Mouse (Mus musculus) embryo, embryonic 9.5 days (tissue): ENCODE measurements at regions not wholly inside any gene's neighbourhood (a gene's known extent, or its start where the extent isn't known, plus 50 kb on each side); places are given as distances from the start of the nearest gene placed in this dataset.

ENCODE experiments used
- DNase-seq: peaks from one replicate; pipeline ENCODE4 v3.0.0-alpha.2; 2017; ENCODE audit errors: extremely low spot score

DNA sequence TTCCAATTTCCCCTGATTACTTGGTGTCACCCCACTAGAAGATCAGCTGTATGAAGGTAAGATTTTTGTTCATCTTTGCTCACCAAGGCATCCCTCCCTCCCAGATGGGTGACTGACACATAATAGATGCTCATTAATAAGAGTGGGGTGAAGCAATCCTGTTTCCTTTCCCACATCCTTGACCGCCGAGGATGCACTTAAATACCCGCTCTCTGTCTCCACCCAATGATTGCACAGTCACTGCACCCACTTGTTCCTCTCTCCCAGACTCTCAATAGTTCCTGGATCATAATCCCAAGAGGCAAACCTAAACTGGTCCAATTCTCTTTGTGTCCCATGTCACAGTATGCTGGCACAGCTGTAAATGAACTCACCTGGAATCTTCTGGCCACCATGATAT is 86.4 kb upstream of the Ccn6 start:
- no peak for DNase-seq

DNA sequence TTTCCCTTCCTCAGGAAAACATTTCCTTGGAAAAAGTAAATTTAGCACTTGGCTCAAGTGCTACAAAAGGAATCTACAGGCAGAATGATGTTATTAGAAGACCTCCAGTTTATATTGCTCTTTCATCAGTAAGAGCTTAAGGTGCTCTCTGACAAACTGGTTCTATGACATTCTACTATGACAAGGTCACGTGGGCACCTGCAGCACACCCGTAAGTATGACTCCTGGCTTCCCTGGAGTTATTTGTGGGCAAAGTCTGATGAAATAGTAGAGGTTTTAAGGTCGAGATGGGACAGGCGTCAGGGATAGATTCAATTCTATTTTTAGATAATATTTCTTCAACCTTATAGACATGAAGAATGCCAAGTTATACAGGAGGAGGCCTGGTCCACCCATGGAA is 84.9 kb upstream of the Ccn6 start:
- no peak for DNase-seq

DNA sequence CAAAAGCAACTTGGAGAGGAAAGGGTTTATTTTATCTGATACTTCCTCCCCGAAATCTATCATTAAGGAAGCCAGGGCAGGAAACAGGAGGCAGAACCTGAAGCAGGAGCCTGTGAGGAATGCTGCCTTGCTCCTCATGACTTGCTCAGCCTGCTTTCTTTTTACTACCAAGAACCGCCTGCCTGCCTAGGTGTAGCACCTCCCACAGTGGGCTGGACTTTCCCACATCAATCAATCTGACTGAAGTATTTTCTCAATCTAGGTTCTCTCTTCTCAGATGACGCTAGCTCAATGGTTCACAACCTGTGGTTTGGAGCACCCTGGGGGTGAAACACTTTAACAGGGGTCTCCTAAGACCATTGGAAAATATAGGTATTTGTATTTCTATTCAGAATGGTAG is 83.4 kb upstream of the Ccn6 start:
- no peak for DNase-seq

DNA sequence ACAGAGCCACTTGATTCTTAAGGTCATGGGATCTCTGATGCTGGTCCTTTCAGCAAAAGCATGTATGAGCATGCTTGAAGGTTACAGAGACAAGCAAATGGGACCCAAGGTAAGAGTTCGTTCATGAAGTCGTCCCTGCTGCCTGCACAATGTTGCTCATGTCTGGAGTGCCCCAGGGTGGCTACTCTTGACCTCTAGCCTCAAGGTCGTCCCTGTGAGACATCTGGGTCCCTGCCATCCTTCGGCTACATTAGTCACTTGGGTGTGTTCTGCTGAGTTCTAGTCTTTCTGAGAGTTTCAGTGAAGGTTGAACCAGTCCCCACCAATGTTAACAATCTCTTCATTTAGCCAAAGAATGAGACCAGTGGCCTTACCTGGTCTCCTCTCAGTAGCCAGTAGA is 81.5 kb upstream of the Ccn6 start:
- DNase-seq, result no peak

DNA sequence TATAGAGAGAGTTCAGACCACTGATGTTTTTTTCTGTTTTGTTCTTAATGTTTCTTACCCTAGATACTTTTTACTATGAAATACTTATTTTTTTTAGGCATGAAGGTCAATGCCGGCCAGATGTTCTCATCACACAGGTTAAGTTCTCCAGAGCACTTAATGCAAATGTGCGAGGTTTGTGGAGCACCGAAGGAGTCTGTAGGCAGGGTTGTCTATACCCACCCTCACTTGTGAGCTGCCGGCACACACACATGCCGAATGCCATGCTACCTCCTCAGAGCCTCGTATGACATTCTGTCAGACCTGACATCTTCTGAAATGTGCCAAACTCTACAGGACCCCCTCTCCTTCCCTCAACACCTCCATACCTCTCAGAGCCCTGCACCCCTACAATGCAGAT is 80.5 kb upstream of the Ccn6 start:
- DNase-seq, result no peak

DNA sequence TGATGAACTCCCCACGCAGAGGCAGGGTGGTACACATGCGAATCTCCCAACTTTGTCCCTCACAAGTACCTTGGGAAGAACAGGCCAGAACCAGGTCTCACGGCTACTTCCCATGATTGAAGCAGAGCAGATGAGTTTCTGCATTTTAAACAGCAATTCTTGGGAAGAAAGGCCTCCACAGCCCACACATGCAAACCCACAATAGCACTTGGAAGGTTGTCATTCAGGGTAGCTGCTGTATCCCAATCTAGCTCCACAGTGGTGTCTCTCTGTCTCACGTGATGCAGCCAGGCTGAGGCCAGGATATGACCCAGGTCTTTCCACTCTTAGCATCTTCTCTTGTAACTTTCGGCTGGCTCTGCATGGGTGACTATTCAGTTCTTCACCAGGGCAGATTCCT is 78.8 kb upstream of the Ccn6 start:
- DNase-seq, result no peak

DNA sequence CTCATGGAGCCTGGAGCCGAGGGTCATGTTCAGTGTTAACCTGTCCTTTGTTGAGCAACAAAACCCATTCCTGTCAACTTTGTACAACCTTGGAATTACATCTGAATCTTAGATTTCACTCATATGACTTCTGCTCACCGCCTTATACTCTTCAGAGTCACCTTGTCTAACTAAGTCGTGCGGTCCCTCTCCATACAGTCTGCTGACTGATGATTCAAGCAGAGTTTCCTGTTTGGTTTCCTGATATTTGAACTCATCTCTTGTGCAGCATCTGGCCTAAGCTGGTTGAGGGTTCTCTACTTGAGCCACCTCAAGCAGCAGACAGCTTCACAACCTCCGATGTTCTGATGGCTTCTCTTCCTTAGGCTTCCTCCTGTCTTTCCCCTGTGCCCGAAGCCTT is 78.3 kb upstream of the Ccn6 start:
- DNase-seq, result no peak

DNA sequence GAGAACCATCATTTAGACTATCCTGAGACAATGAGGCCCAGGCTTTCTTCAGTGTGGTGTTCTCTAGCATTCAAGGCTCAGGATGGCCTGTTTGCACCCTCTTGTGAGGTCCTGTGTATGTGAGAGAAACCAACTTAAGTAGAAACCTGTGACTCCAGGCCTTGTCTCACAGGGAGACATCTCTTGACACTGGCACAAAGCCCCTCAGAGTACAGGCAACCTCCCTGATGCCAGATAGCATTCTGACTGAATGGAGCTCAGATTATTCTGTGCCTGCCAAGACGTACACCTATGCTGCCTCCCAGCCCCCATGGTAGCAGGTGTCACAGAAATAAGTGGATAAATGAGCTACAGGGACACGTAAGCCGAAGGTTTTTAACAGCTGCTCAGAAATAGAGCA is 77.9 kb upstream of the Ccn6 start:
- no peak for DNase-seq

DNA sequence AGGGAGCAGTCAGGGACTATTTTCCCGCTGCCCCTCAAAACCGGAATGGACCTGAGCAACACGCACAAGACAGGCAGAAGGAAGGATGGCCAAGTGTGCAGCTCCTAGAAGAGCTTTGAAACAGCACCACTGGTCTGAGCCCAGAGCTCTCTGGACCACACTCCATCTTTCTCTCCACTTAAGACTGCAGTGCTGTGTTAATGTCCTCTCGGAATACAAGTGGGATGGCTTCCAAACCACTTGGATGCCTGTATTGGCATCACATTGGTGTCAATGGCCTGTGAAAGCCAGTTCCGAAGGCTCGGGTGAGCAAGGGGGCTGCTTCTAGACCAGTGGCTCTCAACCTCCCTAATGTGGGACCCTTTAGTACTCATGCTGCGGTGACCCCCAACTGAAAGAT is 77.4 kb upstream of the Ccn6 start:
- DNase-seq, result no peak

DNA sequence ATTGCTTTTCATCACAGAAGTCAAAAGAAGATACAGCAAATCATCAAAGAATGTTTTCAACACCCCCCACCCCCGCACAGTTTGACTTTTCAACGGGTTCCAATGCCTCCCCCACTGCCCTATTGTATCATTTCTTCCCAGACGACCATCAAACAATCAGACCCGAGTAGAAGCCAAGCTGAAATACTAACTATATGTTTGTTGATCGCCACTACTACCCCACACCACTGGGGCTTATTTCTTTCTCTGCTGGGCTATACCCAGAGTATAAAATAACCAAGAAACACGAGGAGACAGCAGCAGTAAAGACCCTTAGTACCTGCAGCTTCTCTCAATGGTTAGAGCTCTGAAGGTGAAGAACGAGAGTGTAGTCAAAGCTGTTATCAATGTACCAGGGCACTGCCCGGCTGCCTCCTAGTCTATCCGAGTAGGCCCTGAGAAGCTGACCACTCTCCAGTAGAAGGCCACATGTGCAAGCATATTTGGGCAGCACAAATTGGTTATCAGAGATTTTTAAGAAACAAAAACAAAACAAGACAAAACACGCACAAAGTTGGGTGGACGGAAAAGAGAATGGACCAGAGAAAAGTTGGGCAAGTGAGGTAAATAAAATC is 76.7 kb upstream of the Ccn6 start:
- no peak for DNase-seq

DNA sequence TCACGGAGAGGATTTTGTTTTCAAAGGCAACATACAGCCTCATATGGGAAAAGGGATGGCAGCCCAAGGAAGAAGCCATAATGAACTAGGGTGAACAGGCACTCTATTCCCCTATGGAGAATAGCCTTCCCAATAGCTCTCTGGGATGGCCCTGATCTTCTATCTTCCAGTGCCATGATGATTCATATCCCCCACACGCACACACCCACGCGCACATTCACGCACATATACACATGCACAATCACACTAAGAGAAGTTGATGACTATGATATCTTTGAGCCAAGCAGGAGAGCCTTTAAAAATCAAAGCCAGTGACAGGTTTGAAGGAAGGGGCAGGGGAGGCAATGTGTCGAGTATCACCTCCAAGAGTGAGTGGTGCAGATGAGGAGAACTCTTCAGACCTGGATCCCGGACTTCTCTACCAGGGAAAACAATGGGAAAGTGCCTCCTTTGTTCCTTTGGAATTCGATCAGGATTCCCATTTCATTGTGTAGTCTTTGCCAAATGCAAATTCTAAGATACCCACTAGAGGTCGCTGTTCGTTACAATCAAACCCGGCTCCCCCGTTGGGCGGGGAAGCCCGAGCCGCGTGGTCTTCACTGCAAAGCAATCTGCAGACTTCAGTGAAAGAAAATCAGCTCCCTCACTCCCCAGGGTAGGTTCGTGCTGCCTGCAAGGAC is 76.0 kb upstream of the Ccn6 start:
- DNase-seq, result peak; percentile 88

DNA sequence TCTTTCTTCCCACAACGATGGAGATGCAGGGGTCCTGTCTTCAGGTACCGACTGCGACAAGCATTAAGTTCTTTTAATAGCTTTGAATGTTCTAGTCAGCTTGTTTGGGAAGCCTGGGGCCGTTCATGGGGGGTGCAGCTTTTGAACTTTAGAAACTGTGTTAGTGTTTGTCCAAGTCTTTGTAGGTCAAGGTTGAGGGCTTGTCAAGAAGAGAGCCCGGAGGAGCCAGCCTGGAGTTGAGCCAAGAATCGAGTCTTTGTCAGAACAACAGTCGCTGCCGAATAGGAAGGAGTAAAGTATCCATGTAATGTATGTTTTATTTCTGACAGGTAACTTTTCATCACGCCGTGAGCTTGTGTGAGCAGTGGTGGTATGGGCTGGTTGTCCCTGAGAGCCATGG is 75.0 kb upstream of the Ccn6 start:
- no peak for DNase-seq

DNA sequence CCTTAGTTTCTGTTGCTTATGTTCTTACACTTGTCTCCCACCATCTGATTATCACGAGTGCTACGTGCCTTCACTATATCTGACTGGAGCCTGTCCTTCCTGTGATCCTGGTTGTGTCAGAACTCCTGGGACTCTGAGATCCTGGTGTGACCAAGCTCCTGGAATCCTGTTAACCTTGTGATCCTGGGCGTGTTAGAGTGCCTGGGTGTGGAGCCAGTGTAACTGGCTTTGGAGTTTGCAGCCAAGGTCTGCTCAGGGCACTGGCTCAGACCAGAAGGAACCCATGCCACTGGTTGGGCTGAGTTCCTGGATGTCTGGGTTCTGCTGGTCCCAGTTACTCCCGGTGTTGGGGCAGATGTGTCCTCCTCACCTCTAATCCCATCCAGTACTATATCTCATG is 74.0 kb upstream of the Ccn6 start:
- no peak for DNase-seq

DNA sequence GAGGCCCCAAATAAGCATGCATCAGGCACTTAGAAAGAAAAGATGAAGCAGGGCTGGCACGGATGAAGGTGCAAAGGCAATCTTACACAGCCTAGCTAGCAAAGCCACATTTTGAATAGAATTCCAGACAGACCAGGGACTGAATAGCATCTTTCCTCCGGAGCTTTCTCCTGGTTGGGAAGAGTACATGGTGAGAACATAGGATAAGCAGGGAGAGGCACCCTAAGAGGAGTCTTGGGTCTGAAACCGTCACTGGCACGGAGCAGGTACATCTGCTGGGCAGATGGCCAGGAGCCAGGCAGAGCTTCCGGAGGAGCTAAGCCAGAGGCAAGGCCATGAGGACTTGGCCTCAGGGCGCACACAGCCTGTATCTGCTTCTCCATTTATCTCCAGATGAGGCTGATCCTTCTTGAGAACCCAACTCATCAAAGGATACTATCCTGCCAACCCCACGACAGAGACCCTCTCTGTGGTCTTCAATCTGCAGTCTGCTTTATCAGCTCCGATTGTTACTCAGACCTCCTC is 70.4 kb upstream of the Ccn6 start:
- no peak for DNase-seq

DNA sequence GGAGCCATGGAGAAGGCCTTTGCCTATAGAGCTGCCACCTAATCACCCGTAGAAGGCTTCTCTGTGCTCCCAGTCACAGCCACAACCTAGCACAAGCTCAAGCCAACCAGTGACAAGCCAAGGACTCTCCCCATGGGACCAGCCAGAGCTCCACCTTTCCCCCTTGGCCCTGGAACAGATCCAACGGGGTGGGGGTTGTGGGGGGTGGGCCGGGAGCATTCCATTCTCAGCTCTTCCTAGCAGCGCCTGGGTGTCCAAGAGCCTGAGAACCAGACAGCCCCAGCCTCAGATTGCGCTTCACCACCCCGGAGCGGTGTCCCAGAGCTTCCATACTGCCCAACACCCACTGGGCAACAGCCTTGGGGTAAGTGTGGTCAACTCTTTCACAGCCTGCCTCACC is 69.6 kb upstream of the Ccn6 start:
- DNase-seq, result no peak

DNA sequence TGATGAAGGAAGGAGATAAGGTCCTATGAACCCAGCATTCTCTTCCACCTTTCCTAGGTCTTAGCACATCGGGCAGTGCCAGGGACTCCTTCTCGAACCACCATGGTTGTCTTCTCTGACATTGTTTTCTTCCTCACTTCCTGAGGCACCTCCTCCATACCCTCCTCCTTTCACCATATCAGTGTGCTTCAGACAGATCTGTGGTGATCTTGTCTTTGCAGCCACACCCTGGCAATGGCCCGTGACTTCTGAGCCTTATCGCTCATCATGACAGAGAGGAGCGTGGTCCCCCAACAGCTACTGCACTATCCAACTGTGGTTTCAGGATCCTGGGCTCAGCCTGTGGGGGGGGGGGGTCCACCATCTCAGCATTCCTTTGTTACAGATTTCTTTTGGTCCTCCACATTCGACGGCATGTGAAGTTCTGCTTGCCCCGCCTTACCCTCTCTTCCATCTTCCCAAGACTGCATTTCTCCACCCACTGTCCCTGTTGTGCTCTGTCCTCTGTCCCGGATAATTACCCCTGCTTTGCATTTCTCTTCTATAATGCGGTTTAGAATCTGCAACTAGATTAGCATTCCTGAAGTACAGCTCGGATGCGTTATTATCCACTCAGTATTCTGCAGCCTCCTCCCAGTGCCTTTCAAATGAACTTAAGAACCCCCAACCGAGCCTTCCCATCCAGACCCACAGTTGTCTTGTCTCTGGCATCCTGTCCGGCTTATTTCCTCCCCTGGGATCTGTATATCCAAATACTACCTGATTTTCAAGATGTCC is 67.2 kb upstream of the Ccn6 start:
- no peak for DNase-seq

DNA sequence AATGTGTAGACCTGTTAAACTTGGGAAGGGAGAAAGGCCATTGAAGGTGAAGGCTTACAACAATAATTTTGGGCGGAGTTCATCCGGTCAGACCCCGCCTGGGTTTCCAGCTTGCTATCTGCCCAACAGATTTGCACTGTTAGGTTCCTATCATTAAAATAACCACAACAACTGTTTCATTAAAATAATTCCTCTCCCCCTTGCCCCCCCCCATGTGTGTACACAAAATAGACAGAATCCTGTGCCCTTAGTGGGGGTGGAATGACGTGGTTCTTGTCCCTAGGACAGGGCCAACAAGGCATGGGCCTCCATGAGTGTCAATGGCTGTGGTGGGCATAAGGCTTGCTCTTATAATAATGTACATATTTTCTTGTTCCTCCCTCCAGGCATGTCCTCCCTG is 65.6 kb upstream of the Ccn6 start:
- DNase-seq, result no peak

DNA sequence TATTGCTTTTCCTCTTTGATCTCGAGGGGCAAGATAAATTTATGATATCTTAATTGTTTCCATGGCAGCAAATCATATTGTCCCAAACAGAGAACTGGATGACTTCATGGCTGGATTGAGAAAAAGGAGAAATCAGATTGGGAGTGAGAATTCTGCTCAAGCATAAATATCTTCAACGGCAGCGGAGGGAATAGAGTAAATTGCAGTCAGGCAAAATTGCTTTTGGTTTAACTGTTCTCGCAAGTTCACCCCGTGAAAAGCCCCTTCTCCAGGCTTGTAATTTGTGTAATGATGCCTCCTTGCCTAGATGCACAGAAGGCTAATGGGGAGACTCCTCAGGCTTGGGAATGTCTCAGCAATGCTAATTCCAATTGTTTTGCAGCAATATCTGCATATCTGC is 64.4 kb upstream of the Ccn6 start:
- no peak for DNase-seq

DNA sequence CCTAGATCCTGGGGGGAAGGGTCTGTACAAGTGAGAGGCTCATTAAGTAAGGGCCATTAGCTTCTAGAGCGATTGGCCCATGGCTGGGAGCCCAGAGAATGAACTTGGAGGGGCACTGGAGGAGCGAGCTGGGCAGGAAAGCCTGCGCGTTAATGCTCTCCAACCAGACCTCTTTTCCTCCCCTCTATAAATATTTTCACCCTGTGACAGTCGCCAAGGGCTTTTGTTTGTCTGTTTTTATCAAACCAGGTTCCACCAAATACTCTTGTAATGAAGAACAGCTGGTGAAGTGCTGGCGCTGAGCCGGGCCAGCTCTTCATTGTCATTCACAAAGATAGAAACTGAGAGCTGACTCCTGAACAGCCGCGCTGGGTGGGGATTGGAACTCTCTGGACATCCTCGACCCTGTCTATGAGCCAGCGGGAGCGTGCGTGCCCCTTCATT is 63.9 kb upstream of the Ccn6 start:
- DNase-seq, result no peak

DNA sequence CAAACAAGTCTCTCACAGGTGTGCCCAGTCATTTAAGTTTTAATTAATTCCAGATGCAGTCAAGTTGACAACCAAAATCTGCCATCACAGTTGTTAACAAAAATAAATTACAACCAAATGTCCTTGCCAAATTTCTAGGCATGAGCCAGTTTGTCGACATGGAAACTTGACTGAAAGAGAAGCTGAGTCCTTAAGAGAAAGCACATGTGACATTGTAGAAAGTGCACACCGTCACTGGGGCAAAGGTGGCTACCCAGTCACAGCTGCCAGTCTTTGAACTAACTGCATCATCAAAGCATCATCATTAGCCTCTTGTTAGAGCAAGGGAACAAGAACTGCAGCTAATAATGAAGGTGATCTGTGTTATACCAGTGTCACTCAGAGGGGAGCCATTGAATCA is 62.9 kb upstream of the Ccn6 start:
- no peak for DNase-seq

DNA sequence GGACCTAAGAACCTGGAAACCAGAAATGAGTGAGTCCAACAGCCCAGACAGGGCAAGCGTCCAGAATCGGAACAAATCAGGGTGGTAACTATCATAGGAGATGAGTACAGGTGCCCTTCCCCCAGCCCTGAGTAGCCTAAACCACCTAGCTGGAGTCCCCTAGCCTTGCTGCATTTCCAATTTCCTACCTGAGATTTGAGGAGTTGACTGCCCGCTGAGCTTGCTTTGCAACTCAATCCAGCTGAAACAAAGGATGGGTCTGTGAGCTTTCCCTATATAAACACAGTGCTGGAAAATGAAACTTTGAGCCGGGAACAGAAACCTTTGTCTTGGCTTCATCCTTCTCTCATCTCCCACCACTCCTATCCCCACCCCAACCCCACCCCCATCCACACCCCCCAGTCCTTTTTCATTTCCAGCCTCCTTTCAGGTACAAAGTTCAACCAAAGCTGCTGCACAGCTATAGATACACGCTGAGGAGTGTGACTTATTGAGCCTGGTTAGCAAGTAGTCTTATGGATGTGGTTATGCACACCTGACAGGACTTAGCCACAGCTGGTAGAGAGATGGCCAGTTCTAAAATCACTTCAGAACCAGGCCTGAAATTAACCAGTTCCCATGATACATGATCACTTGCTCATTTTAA is 61.0 kb upstream of the Ccn6 start:
- no peak for DNase-seq

DNA sequence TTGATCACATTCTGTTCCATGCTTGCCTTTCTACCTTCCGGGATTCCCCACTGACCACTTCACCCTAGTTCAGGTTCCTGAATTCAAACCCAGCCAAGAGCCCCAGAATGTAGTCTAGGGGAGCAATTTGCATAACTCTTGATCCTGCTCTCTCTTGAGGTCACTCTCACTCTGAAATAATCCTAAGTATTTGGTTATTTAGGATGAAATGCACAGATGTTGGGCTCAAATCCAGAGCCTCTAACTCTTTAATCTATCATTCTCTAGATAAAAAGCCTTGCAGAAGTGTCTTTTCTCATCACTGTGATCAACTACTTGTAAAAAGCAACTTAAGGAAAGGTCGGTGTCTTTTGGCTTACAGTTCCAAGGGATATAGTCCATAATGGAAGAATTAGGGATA is 57.4 kb upstream of the Ccn6 start:
- no peak for DNase-seq

DNA sequence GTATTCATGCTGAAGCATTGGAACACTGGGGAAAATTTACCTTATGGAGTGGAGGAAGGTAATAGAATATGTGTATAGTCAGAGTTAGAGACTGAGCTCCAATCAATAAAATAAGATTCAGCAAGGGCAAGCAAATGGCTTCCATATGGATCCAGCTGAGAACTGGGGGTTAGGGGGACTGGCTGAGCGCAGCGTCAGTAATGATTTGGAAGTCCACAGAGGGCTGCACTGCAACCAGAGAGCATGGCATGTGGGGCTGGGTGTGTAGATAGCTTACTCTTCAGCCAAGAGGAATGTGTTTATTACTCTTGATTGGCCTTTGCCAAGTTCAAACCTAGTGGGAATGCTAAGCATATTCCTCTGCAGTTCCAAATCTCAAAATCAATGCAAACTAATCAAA is 55.8 kb upstream of the Ccn6 start:
- no peak for DNase-seq
